Mouse (Mus musculus) midbrain, embryonic 11.5 days (tissue): ENCODE results near the gene Slc11a2. TPM values are rescaled to one million over a fixed set of nuclear protein-coding genes. Genes with fewer than 3 reads are reported as not detected.
"Not testable (repeated sequence)": the region's sequence is repeated elsewhere in the genome, so short reads cannot be mapped to it uniquely, and the experiment has no call there.

Source experiments
- ATAC-seq: fragments of 200-750 bp; cut with Nextera tagmentation; 2 replicates; pipeline ENCODE4 v1.8.0; 2017; ENCODE audit warnings: moderate TSS enrichment, moderate library complexity; ENCODE audit not compliant: low FRiP score
- DNase-seq: peaks from one replicate; pipeline ENCODE4 v3.0.0; 2015; ENCODE audit warnings: low spot score; ENCODE audit errors: missing footprints
- H3K27ac ChIP-seq: fragments of 300-500 bp; sonication (generic); 2 replicates; pipeline ENCODE4 v1.5.1; 2014; ENCODE audit warnings: low read depth, low read length
- H3K27me3 ChIP-seq: fragments of 300-500 bp; sonication (generic); 2 replicates; pipeline ENCODE4 v1.6.1; 2014; ENCODE audit warnings: mild to moderate bottlenecking, low read length, moderate library complexity, mixed read lengths; ENCODE audit not compliant: control insufficient read depth, insufficient read depth
- H3K36me3 ChIP-seq: fragments of 300-500 bp; sonication (generic); 2 replicates; pipeline ENCODE4 v1.6.1; 2014; ENCODE audit warnings: mild to moderate bottlenecking, low read length, moderate library complexity, mixed read lengths; ENCODE audit not compliant: control insufficient read depth, insufficient read depth
- H3K4me1 ChIP-seq: fragments of 300-500 bp; sonication (generic); 2 replicates; pipeline ENCODE4 v1.6.1; 2014; ENCODE audit warnings: low read length; ENCODE audit not compliant: control insufficient read depth, insufficient read depth
- H3K4me2 ChIP-seq: fragments of 300-500 bp; sonication (generic); 2 replicates; pipeline ENCODE4 v1.6.1; 2014; ENCODE audit warnings: mild to moderate bottlenecking, moderate library complexity
- H3K4me3 ChIP-seq: fragments of 300-500 bp; sonication (generic); 2 replicates; pipeline ENCODE4 v1.5.1; 2014; ENCODE audit warnings: low read depth, low read length
- H3K9ac ChIP-seq: fragments of 300-500 bp; sonication (generic); 2 replicates; pipeline ENCODE4 v1.6.1; 2014; ENCODE audit warnings: low read length
- H3K9me3 ChIP-seq: fragments of 300-500 bp; sonication (generic); 2 replicates; pipeline ENCODE4 v1.6.1; 2016; ENCODE audit warnings: low read length; ENCODE audit not compliant: control insufficient read depth
- WGBS: fragments of 180-500 bp; shearing (Covaris S2); extraction: QIAGEN DNeasy Blood & Tissue Kit; methylation state at CpG from one replicate; pipeline ENCODE4 v1.1.7; 2014; 5-methylcytosine and 5-hydroxymethylcytosine counted together
- polyA plus RNA-seq: library from polyadenylated mRNA; unstranded; fragments of >200 nt; fragmentation: Nextera tagmentation; extraction: Ambion mirVana; gene quantifications from 2 replicates; pipeline ENCODE4 v1.2.1, GENCODE M21; 2014

Gene Slc11a2
- polyA plus RNA-seq, 1 experiment from 2014 or later: 22.2 TPM

- not testable (repeated sequence) for DNase-seq, ATAC-seq, H3K4me1 ChIP-seq, H3K27me3 ChIP-seq, H3K4me3 ChIP-seq, H3K9me3 ChIP-seq, H3K36me3 ChIP-seq, H3K4me2 ChIP-seq, H3K27ac ChIP-seq, H3K9ac ChIP-seq
- 94% methylated on average over 7 of the region's 22 CpGs for WGBS
These were observed 71.5 kb downstream of the Slc11a2 start for GRCm38 (mm10) chr15:100353399-100353798.

DNA sequence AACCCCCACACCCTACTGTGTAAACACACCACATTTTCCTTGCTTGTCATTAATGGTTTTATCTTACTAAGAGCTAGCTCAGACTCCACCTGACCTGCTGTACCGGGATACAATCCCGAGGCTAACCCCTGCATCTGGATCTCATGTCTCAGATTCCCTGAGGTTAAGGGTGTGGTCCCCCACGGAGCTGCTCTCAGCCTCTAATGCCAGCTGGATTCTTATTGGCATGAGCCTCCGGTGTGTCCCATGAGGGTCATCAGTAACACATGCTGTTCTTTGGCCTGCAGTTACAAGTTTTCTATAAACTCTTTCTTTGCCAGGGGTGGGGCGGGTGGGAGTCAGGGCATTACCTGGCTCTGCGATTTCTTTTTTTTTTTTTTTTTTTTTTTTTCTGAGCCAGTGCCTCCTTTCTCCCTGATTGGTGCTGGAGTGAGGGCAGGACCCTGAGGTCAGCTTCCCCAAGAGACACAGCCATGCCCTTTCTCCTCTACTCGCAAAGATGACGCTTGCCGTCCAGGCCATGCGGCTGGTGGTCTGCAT lies 72.1 kb downstream of the Slc11a2 start, which contains the start of the genes Methig1 and Mettl7a2:
Gene Methig1 (plus strand): TSS at position 439 of the 540 bp plus-strand sequence.
Gene Mettl7a2 (plus strand): TSS at position 490 of the 540 bp plus-strand sequence.
- H3K27ac ChIP-seq: no peak within 1 kb of the TSS
- no peak within 1 kb of the TSS for H3K9ac ChIP-seq
- H3K4me3 ChIP-seq: no peak within 1 kb of the TSS
- no peaks in the 10 kb centered on the region for H3K36me3 ChIP-seq
- H3K4me2 ChIP-seq: no peak within 1 kb of the TSS
- no peaks in the 10 kb centered on the region for H3K9me3 ChIP-seq
- DNase-seq: no peak
- H3K4me1 ChIP-seq: no peaks in the 10 kb centered on the region
- no peak for ATAC-seq
- no peaks in the 10 kb centered on the region for H3K27me3 ChIP-seq
- 83% methylated on average over 10 of the region's 10 CpGs for WGBS

DNA sequence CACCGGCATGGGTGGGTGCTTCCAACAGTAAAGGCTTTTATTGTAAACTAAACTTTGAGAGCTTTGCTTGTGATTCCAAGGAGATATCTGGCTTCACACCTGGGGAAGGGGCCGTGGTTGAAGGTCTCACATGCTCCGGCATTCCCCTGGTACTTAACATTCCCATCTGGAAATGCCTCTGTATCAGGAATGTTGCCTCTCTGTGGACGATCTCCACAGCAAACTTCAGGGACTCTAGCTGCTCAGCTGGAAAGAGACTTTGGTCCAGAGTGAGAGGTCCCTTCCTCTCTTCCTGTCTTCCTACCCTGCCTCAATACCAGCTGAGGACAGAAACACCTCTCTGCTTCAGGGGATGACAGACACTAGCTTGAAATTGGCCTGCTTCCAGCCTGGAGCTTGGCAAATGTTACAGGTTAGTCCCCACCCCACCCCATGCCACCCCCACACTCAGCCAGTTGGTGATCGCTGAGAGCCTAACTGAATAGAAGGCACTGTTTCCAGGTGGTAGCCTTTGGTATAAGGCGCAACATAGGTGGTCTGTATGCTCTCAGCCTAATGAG lies 73.3 kb downstream of the Slc11a2 start:
- ATAC-seq (no peak), DNase-seq (no peak)
- Histone ChIP-seq H3K27me3 (no peaks in the 10 kb centered on the region), H3K4me3 (no peak overlapping the region), H3K9ac (no peak overlapping the region), H3K27ac (no peak overlapping the region), H3K4me1 (no peaks in the 10 kb centered on the region), H3K9me3 (no peaks in the 10 kb centered on the region), H3K36me3 (no peaks in the 10 kb centered on the region), H3K4me2 (no peak overlapping the region)
- WGBS: 82% methylated on average over 6 of the region's 6 CpGs

DNA sequence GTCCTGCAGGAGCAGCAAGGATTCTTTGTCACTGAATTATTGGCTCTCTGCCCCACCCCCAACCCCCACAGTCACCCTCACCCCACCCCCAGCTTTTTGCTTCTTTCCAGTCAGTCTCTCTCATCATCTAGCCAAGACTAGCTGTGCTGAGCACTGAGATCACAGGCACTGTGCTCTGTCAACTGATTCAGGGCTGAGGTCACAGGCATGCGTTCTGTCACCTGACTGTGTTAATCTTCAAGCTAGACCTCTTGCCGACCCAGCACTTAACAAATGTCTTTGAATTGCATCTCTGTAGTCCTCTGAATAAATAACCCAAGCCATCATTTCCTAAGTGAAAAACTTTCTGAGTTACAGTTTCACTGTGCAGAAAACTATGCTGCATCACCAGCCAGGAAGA lies 75.4 kb downstream of the Slc11a2 start:
- WGBS: 69% methylated on average over 2 of the region's 2 CpGs
- Histone ChIP-seq H3K36me3 (no peaks in the 10 kb centered on the region), H3K27ac (no peak overlapping the region), H3K4me1 (no peaks in the 10 kb centered on the region), H3K27me3 (no peaks in the 10 kb centered on the region), H3K4me3 (no peak overlapping the region), H3K9ac (no peak overlapping the region), H3K4me2 (no peak overlapping the region), H3K9me3 (no peaks in the 10 kb centered on the region)
- DNase-seq (no peak), ATAC-seq (no peak)

DNA sequence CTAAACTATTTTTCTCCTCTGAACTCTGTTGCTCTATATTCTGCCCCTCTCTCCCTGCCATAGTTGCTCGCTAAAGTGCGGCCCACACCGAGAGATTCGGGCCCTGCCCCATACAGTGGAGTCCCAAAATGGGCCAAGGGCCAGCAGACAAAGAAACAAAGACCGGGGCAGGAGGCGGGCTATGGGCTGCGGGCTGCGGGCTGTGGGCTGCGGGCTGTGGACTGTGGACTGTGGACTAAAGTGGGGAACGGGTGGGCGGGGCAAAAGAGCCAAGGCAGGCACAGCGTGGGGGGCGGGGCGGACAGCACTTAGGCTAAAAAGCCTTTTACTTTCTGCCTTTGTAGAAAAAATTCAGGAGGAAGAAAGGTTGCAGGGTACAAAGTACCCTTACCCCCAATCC lies 78.1 kb downstream of the Slc11a2 start:
- Histone ChIP-seq H3K27me3 (no peaks in the 10 kb centered on the region), H3K4me2 (no peak overlapping the region), H3K36me3 (no peaks in the 10 kb centered on the region), H3K4me3 (no peak overlapping the region), H3K9me3 (no peaks in the 10 kb centered on the region), H3K27ac (no peak overlapping the region), H3K9ac (no peak overlapping the region), H3K4me1 (no peaks in the 10 kb centered on the region)
- no peak for ATAC-seq
- 64% methylated on average over 14 of the region's 14 CpGs for WGBS
- no peak for DNase-seq

GRCm38 (mm10) chr15:100345484-100345883 lies 79.4 kb downstream of the Slc11a2 start:
- no peaks in the 10 kb centered on the region for H3K27me3 ChIP-seq
- H3K9ac ChIP-seq: no peak overlapping the region
- no peak overlapping the region for H3K4me3 ChIP-seq
- no peak overlapping the region for H3K4me2 ChIP-seq
- no peaks in the 10 kb centered on the region for H3K9me3 ChIP-seq
- no peaks in the 10 kb centered on the region for H3K4me1 ChIP-seq
- no peak for ATAC-seq
- DNase-seq: no peak
- no peak overlapping the region for H3K27ac ChIP-seq
- no peaks in the 10 kb centered on the region for H3K36me3 ChIP-seq

DNA sequence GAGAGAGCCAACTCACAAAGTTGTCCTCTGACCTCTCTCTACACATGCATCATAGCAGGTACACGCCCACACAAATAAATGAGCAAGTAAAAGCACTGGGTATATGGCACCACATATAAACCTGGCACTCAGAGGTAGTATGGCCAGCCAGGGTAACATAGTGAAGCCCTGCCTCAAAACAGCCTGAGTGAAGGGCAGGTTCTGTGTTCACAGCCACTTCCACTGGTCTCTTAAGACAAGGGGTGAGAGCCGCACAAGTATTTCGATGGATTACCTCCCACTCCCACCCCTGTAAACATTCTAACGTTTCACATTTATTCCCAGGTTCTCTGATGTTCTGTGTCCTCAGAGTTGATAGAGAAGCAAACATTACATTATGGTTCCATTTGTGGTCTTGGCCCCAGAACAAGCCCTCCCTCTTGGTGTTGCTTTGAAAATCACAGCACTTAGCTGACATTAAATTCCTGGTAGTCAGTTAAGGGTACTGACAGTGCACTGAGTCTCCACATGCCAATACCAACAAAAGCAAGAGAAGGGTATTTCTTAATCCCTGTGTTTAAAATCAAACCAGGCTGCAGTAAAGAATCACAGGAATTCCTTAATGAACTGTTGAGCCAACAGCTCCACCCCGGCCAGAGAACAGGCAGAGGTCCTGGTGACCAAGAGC lies 83.4 kb downstream of the Slc11a2 start:
- H3K4me3 ChIP-seq, H3K4me1 ChIP-seq, H3K9me3 ChIP-seq, H3K9ac ChIP-seq, H3K27me3 ChIP-seq, ATAC-seq, DNase-seq, H3K4me2 ChIP-seq, H3K27ac ChIP-seq, H3K36me3 ChIP-seq: not testable (repeated sequence)
- WGBS: 79% methylated on average over 4 of the region's 5 CpGs

Other genes with a start within 250 kb of the Slc11a2 start
- gene Atf1, start 197.3 kb downstream of the Slc11a2 start, polyA plus RNA-seq: 31.8 and 33.5 TPM in 2 replicates
- 0.10 TPM in 1 of 2 replicates, not detected in the other for gene Tmprss12, start 144.2 kb downstream of the Slc11a2 start, polyA plus RNA-seq
- gene Mettl7a1, start 120.9 kb downstream of the Slc11a2 start, polyA plus RNA-seq: 4.0 and 5.1 TPM in 2 replicates
- gene Mettl7a3, start 90.1 kb downstream of the Slc11a2 start, polyA plus RNA-seq: not detected in 2 replicates
- gene Methig1, start 71.9 kb downstream of the Slc11a2 start, polyA plus RNA-seq: not detected in 2 replicates
- gene Mettl7a2, start 71.9 kb downstream of the Slc11a2 start, polyA plus RNA-seq: not detected in 2 replicates
- gene Higd1c, start 60.5 kb downstream of the Slc11a2 start, polyA plus RNA-seq: not detected in 2 replicates
- gene Gm5475, start 2.9 kb downstream of the Slc11a2 start, polyA plus RNA-seq: not detected in 2 replicates
- gene Letmd1, start 44.0 kb upstream of the Slc11a2 start, polyA plus RNA-seq: 41.0 and 42.5 TPM in 2 replicates
- gene Csrnp2, start 70.4 kb upstream of the Slc11a2 start, polyA plus RNA-seq: 20.4 and 21.4 TPM in 2 replicates
- 27.7 and 29.9 TPM in 2 replicates for gene Tfcp2, start 126.9 kb upstream of the Slc11a2 start, polyA plus RNA-seq
- gene Pou6f1, start 174.9 kb upstream of the Slc11a2 start, polyA plus RNA-seq: 15.0 and 15.6 TPM in 2 replicates
- 258 and 272 TPM in 2 replicates for gene Dazap2, start 190.3 kb upstream of the Slc11a2 start, polyA plus RNA-seq
- 3.8 and 3.9 TPM in 2 replicates for gene Smagp, start 211.9 kb upstream of the Slc11a2 start, polyA plus RNA-seq
- gene Bin2, start 244.5 kb upstream of the Slc11a2 start, polyA plus RNA-seq: 3.4 TPM in 2 replicates